Mouse (Mus musculus): ENCODE measurements around the gene Wdr63. TPM values are rescaled to one million over a fixed set of nuclear protein-coding genes. Genes with fewer than 3 reads are reported as not detected.

Wdr63 gene
- total and polyA plus RNA-seq, 3 experiments = not detected

DNA sequence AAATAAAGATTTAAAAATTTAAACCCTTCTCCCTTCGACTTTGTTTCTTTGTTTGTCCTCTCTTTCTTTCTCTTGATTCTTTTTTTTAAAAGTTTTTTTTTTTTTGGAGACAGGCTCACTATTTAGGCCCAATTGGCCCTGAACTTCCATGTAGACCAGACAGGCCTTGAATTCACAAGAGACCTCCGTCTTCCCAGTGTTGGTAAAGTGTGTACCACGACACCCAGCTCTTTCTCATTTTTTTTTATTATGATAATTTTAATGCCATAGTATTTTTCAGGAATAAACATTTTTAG is 14.1 kb upstream of the Wdr63 start (continued):
- TF ChIP-seq ZC3H11A (IDR thresholded peaks at IDR 0.05; ENCODE audit: low read depth, low read length) (no peak), MYB (IDR thresholded peaks at IDR 0.05; ENCODE audit: low read depth, low read length) (no peak)

DNA sequence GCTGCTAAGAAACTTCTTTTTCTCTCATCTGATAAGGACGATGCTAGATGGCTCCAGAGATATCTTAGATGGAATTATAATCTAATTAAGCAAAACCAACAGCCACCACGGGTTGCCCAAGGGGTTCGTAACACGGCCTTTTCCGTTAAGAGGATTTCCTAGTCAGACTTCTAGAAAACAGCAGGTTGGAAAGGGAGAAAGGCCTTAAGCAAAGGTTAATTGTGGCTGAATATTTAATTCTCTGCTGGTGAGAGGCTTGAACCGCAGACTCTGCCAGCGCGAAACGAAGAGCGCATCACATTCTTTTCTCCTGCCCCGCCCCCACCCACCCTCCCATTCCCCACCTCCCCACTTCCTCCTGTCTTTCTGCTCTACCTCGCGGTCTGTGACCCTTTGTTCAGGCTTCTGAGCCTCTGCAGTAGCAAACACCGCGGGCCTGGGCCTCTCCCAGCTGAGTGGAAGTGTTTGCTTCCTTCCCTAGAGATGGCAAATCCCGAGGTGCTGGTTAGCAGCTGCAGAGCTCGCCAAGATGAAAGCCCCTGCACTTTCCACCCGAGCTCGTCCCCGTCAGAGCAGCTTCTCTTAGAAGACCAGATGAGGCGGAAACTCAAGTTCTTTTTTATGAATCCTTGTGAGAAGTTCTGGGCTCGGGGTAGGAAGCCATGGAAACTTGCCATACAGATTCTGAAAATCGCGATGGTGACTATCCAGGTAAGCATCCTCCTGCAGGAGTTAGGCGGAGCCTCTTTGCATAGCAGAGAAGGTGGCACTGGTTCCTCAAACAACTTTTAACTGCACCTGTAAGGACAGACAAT is 13.6 kb upstream of the Wdr63 start:
- Histone ChIP-seq H3K9ac (ENCODE audit: control insufficient read depth, low read depth, low read length, poor library complexity, severe bottlenecking) (no peak overlapping the region), H3K9me3 (replicated peaks; ENCODE audit: insufficient read depth, low read length) (no peaks in the 10 kb centered on the region), H3K27ac (ENCODE audit: control insufficient read depth, low read depth, low read length) (no peak overlapping the region), H3K4me1 (ENCODE audit: control insufficient read depth in 1 of 2, insufficient read depth in 2 of 2, low read length in 2 of 2) (peaks cover 0 to under 1% of the 10 kb centered on the region in 2 experiments; a peak in 1 of 4 replicates), H3K27me3 (ENCODE audit: control insufficient read depth in 1 of 2, insufficient read depth in 2 of 2, low read length in 2 of 2) (no peaks in the 10 kb centered on the region), H3K36me3 (ENCODE audit: control insufficient read depth in 1 of 2, insufficient read depth in 2 of 2, low read length in 2 of 2) (no peaks in the 10 kb centered on the region; a peak in 1 of 4 replicates), H3K79me2 (ENCODE audit: control insufficient read depth, insufficient read depth, low read length, poor library complexity) (no peaks in the 10 kb centered on the region), H3K4me3 (ENCODE audit: control insufficient read depth in 1 of 2, insufficient read depth in 1 of 2, low read depth in 2 of 2, low read length in 2 of 2) (no peak overlapping the region)
- DNase-seq (ENCODE audit: low read depth, low spot score) = no peak
- TF ChIP-seq USF1 (IDR thresholded peaks at IDR 0.05; ENCODE audit: low read depth, low read length) (no peak), ZMIZ1 (IDR thresholded peaks at IDR 0.05; ENCODE audit: low read depth, low read length) (no peak), MEF2A (IDR thresholded peaks at IDR 0.05; ENCODE audit: extremely low read depth, insufficient replicate concordance, low read depth, low read length, poor library complexity, severe bottlenecking) (no peak), HCFC1 (IDR thresholded peaks at IDR 0.05; ENCODE audit: low read depth, low read length) (no peak), POLR2AphosphoS5 (IDR thresholded peaks at IDR 0.05; ENCODE audit: borderline replicate concordance, low read depth, low read length) (no peak), TCF12 (IDR thresholded peaks at IDR 0.05; ENCODE audit: low read depth, low read length) (no peak), MAZ (IDR thresholded peaks at IDR 0.05; ENCODE audit: low read depth, low read length) (no peak), TBP (IDR thresholded peaks at IDR 0.05; ENCODE audit: low read depth, low read length) (no peak), MYC (IDR thresholded peaks at IDR 0.05; ENCODE audit: low read depth, low read length) (no peak), CTCF (IDR thresholded peaks at IDR 0.05 in 2 of 3, conservative IDR thresholded peaks at IDR 0.05 in 1 of 3; ENCODE audit: control insufficient read depth in 1 of 3, insufficient read depth in 1 of 3, low read depth in 2 of 3, low read length in 3 of 3, poor library complexity in 1 of 3, severe bottlenecking in 1 of 3) (no peak), EP300 (IDR thresholded peaks at IDR 0.05; ENCODE audit: low read depth in 1 of 2, low read length in 2 of 2) (no peak), MAFK (IDR thresholded peaks at IDR 0.05; ENCODE audit: borderline replicate concordance, low read depth, low read length) (no peak), BHLHE40 (IDR thresholded peaks at IDR 0.05; ENCODE audit: borderline replicate concordance, low read depth, low read length) (no peak), KAT2A (conservative IDR thresholded peaks at IDR 0.05; ENCODE audit: low read depth, low read length) (no peak), ZKSCAN1 (IDR thresholded peaks at IDR 0.05; ENCODE audit: low read depth, low read length) (no peak), SMC3 (IDR thresholded peaks at IDR 0.05; ENCODE audit: low read depth, low read length) (no peak), NELFE (IDR thresholded peaks at IDR 0.05; ENCODE audit: low read depth, low read length) (no peak)

All from MEL (cell line).